Mouse (Mus musculus): ENCODE measurements around the gene Rrp12. TPM values are rescaled to one million over a fixed set of nuclear protein-coding genes. Genes with fewer than 3 reads are reported as not detected.
"Not testable (repeated sequence)": the region's sequence is repeated elsewhere in the genome, so short reads cannot be mapped to it uniquely, and the experiment has no call there.

Rrp12 gene
- total RNA-seq, 2 experiments from 2014 or later = 38.5 to 40.3 TPM

DNA sequence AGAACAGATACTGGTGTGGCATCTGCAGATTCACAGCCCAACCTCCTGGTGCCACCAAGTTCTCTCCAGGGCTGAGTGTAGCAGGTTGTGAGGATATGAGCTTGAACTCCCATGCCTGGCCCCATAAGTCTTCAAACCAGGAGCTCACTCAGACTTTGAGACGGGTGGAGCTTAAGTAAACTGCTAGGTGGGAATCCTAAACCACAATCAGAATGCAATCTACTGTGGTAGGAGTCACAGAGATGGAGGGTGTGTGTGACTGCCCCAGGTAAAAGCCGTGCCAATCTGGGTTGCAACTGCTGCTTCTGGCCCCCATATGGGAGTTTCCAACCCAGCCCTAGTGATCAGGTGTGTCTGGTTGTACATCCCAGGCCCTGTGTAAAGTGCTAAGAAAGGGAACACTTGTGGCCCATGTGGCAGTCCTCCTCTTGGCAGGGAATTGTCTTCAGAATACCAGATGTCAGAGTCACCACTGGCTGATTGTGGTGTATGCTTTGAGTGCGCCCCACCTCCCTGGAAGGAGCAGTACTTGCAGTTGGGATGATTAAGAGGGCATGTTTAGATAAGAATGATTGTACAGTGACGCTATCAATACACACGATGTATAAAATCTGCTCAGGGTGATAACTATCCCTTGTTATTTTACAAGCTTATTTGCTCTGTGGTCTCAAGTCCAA lies 38.7 kb downstream of the Rrp12 start:
- intact Hi-C loops (cut with DNase I) = no loop called here

DNA sequence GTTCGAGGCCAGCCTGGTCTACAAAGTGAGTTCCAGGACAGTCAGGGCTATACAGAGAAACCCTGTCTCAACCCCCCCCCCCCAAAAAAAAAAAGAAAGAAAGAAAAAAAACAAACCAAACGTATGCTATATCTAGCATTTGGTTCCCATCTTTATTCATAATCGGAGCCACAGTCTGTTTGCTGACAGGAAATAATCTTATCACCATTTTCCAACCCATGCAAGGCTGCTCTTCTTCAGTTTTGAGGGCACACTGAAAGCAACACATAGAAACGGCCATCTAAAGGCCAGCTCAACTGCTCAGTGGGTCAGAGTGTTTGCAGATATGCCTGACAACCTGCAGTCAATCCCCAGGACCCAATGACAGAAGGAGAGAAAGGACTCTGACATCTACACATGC lies 43.5 kb downstream of the Rrp12 start:
- intact Hi-C loops (cut with DNase I) = no loop called here
- no peak for DNase-seq (ENCODE audit: extremely low spot score in 1 of 2, low spot score in 2 of 2)

More for the DNA sequence above, 38.7 kb downstream of the Rrp12 start:
- no peak for DNase-seq (ENCODE audit: extremely low spot score in 1 of 2, low spot score in 2 of 2)

- DNase-seq (ENCODE audit: extremely low spot score in 1 of 2, low spot score in 2 of 2) = no peak
- intact Hi-C loops (cut with DNase I) = no loop called here
Measured at GRCm38 (mm10) chr19:41850719-41851543, 45.0 kb downstream of the Rrp12 start.

GRCm38 (mm10) chr19:41850021-41850718 lies 45.8 kb downstream of the Rrp12 start:
- intact Hi-C loops (cut with DNase I) = no loop called here
- no peak for DNase-seq (ENCODE audit: extremely low spot score in 1 of 2, low spot score in 2 of 2)

DNA sequence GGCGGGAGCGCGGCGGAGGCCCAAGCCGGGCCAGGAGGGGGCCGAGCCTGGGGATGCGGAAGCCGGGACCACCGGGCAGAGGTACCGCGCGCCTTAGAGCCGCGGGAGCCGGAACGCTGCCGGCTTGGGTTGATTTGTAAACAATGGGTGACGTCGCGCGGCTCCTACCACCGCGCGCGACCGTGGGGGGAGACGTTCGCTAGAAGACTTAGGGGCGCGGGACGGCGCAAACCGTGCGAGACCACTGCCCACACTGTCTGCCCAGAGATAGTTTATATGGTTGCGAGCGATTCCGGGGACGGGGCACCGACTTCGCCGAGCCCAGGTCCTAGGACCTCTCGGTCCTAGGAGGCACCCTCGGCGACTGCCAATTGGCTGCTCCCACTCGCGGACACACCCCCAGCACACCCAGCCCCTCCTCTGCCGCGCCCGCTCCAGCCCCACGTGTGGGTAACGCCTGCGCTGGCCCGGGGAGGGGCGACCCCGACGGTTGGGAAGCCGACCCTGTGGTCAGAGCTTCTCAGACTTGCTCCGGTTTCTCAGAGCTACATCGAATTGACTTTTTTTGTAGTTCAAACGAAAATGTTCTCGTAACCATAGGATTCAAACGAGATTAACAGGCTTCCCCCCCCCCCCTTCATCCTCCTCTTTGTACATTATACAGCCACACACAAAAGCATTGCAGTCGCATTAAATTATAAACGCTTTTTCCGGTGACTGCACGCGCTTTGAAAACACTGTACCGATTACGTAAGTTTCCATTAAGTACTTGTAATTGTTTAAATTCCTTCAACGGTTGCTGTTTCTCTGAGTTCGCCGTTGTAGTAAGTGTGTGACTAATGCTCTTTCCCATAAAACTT lies 47.8 kb downstream of the Rrp12 start, which contains the start of gene Frat2:
Frat2 (minus strand) TSS at position 141 of the 860 bp plus-strand sequence.
- intact Hi-C loops (cut with DNase I) = no loop called here
- peak; percentile 76 to 93 for DNase-seq (ENCODE audit: extremely low spot score in 1 of 2, low spot score in 2 of 2)

DNA sequence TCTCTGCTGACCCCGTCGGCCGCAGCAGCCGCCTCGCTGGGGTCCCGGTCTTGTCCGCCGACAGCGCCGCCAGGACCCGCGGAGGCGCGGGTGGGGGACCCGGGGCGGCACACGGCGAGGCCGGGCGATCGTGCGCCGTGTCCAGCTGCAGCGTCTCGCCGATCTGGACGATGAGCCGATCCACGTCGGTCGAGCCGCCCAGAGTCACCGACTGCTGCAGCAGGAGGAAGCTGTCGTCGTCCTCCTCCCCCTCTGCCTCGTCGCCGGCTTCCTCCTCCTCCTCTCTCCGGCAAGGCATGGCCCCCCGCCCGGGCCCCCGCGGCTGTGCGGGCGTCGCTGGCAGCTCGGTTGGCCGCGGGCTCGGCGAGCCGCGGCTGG lies 48.4 kb downstream of the Rrp12 start:
- intact Hi-C loops (cut with DNase I) = not testable (repeated sequence)
- DNase-seq (ENCODE audit: extremely low spot score in 1 of 2, low spot score in 2 of 2) = peak in 1 of 2 experiments; percentile 77

GRCm38 (mm10) chr19:41847091-41847581 lies 48.8 kb downstream of the Rrp12 start:
- intact Hi-C loops (cut with DNase I) = no loop called here
- DNase-seq (ENCODE audit: extremely low spot score in 1 of 2, low spot score in 2 of 2) = peak in 1 of 2 experiments; percentile 69

DNA sequence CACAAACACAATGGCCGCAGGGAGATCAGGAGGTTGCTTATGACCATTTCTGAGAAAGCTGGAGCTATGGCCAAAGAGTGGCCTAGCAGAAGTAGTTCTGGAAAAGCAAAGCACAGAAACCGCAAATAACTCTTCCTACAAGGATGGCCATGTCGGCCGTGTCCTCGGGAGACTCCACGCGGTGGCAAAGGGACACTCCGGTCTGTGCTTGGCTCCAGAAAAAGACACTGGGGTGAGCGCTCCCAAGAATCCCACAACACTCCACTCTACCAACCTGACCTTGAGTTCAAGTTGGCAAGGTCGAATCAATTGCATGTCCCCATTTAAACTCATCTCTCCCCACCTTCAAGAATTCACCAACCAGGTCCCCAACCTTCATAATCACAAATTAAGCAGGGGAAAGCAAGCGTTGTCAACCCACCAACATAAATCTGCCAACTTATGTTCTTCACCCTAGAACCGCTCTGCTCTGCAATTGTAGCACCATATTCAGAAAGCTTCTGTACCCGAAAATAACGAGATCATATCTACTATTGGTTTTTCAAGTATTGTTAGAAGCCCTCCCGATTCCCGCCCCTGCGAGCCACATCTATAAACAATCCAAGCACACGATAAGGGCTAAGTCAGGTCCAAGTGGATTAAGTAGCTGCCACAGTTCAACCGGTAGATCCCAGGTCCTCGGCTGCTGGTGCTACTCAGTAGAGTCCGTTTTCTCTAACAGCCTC lies 49.4 kb downstream of the Rrp12 start:
- DNase-seq (ENCODE audit: extremely low spot score in 1 of 2, low spot score in 2 of 2) = no peak
- intact Hi-C loops (cut with DNase I) = no loop called here

GRCm38 (mm10) chr19:41844345-41844744 lies 51.6 kb downstream of the Rrp12 start:
- DNase-seq (ENCODE audit: extremely low spot score in 1 of 2, low spot score in 2 of 2) = no peak
- intact Hi-C loops (cut with DNase I) = no loop called here

- no peak for DNase-seq (ENCODE audit: extremely low spot score in 1 of 2, low spot score in 2 of 2)
- intact Hi-C loops (cut with DNase I) = no loop called here
Measured at GRCm38 (mm10) chr19:41842706-41843105, 53.3 kb downstream of the Rrp12 start.

- intact Hi-C loops (cut with DNase I) = no loop called here
- DNase-seq (ENCODE audit: extremely low spot score in 1 of 2, low spot score in 2 of 2) = no peak
Measured at GRCm38 (mm10) chr19:41842196-41842595, 53.8 kb downstream of the Rrp12 start.

DNA sequence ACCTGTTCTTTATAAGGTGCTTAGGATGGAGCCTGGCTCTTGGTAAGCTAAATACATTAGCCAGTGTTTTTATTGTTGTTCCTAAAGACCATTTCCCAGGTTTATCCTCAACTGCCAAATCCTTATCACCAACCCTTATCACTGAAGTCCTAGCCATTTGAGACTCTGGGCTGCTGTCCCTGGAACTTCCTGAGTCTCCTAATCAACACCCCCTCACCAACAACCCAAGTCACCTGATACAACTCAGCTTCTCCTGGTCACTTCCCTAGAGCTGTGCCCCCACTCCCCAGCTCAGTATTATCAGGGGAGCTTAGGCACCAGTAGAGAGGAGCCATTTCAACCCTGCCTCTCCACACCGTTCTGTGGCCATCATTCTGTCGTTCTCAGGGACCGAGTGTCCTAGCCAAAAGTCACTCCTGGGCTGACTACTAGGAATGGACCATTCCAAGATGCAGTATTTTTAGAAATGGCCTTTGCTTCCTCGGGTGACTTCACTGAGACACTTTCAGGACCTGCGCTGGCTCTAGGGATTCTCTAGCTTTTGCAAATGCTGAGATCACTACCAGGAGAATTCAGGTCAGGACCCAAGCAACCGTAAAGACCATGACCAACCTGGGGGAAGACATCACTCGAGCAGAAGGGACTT lies 54.7 kb downstream of the Rrp12 start:
- no peak for DNase-seq (ENCODE audit: extremely low spot score in 1 of 2, low spot score in 2 of 2)
- intact Hi-C loops (cut with DNase I) = no loop called here

GRCm38 (mm10) chr19:41839685-41840084 lies 56.3 kb downstream of the Rrp12 start:
- no peak for DNase-seq (ENCODE audit: extremely low spot score in 1 of 2, low spot score in 2 of 2)
- intact Hi-C loops (cut with DNase I) = no loop called here

GRCm38 (mm10) chr19:41838808-41839207 lies 57.2 kb downstream of the Rrp12 start:
- intact Hi-C loops (cut with DNase I) = no loop called here

GRCm38 (mm10) chr19:41837917-41838261 lies 58.1 kb downstream of the Rrp12 start:
- DNase-seq (ENCODE audit: extremely low spot score in 1 of 2, low spot score in 2 of 2) = no peak

More at GRCm38 (mm10) chr19:41838808-41839207, 57.2 kb downstream of the Rrp12 start:
- no peak for DNase-seq (ENCODE audit: extremely low spot score in 1 of 2, low spot score in 2 of 2)

GRCm38 (mm10) chr19:41837194-41837916 lies 58.6 kb downstream of the Rrp12 start:
- DNase-seq (ENCODE audit: extremely low spot score in 1 of 2, low spot score in 2 of 2) = no peak
- intact Hi-C loops (cut with DNase I) = no loop called here

More at GRCm38 (mm10) chr19:41837917-41838261, 58.1 kb downstream of the Rrp12 start:
- intact Hi-C loops (cut with DNase I) = no loop called here

DNA sequence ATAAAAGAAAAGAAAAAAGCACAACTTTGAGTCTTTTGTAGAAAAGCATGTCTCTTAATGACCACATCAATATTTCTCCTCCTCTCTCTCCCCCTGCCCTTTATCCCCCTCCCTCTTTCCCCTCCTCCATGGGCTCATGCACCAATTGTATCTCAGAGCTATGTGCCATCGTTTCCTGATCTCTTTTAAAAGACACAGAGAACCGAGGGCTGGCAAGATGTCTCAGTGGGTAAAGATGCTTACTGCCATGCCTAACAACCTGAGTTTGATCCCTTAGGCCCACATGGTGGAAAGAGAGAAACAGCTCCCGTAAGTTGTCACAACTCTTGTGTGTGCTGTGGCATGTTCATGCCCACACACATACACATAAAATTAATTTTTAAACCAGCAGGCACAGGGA lies 59.3 kb downstream of the Rrp12 start:
- intact Hi-C loops (cut with DNase I) = no loop called here
- no peak for DNase-seq (ENCODE audit: extremely low spot score in 1 of 2, low spot score in 2 of 2)
